Mouse (Mus musculus): ENCODE results near the gene Tcf7l2. TPM values are rescaled to one million over a fixed set of nuclear protein-coding genes. Genes with fewer than 3 reads are reported as not detected.

Gene Tcf7l2
- polyA plus RNA-seq, 1 experiment: 10.3 TPM

- Histone ChIP-seq H3K79me3 (ENCODE audit: low read depth) (no peaks in the 10 kb centered on the region), H3ac (ENCODE audit: control insufficient read depth, insufficient read length, low read depth) (no peak overlapping the region), H3K4me3 (ENCODE audit: insufficient read depth, poor library complexity, severe bottlenecking) (no peak overlapping the region), H3K79me2 (ENCODE audit: control insufficient read depth, insufficient read depth) (no peaks in the 10 kb centered on the region), H3K27me3 (ENCODE audit: control insufficient read depth, insufficient read depth, insufficient read length) (no peaks in the 10 kb centered on the region), H3K36me3 (ENCODE audit: control insufficient read depth, insufficient read depth) (no peaks in the 10 kb centered on the region)
- TF ChIP-seq CTCF (IDR thresholded peaks at IDR 0.05; ENCODE audit: control insufficient read depth, insufficient read depth, insufficient read length) (no peak), CEBPB (IDR thresholded peaks at IDR 0.05; ENCODE audit: low read depth) (no peak)
These were observed 22.5 kb upstream of the Tcf7l2 start for GRCm38 (mm10) chr19:55719083-55719482.

GRCm38 (mm10) chr19:55719524-55720408 is 21.9 kb upstream of the Tcf7l2 start:
- Histone ChIP-seq H3K4me3 (ENCODE audit: insufficient read depth, poor library complexity, severe bottlenecking) (no peak overlapping the region), H3K79me3 (ENCODE audit: low read depth) (no peaks in the 10 kb centered on the region), H3K36me3 (ENCODE audit: control insufficient read depth, insufficient read depth) (no peaks in the 10 kb centered on the region), H3ac (ENCODE audit: control insufficient read depth, insufficient read length, low read depth) (peak overlapping the region; percentile 41), H3K27me3 (ENCODE audit: control insufficient read depth, insufficient read depth, insufficient read length) (no peaks in the 10 kb centered on the region), H3K79me2 (ENCODE audit: control insufficient read depth, insufficient read depth) (no peaks in the 10 kb centered on the region)
- no peak for TF ChIP-seq USF1 (IDR thresholded peaks at IDR 0.05; ENCODE audit: low read depth)
- TF ChIP-seq MAX (IDR thresholded peaks at IDR 0.05): no peak
- TF ChIP-seq FOSL1 (IDR thresholded peaks at IDR 0.05; ENCODE audit: insufficient read depth, low read length, poor library complexity, severe bottlenecking): no peak
- TF ChIP-seq CTCF (IDR thresholded peaks at IDR 0.05; ENCODE audit: control insufficient read depth, insufficient read depth, insufficient read length): no peak
- no peak for TF ChIP-seq CEBPB (IDR thresholded peaks at IDR 0.05; ENCODE audit: low read depth)
- no peak for TF ChIP-seq MYOD1 (IDR thresholded peaks at IDR 0.05; ENCODE audit: control insufficient read depth, insufficient read length, low read depth)
- TF ChIP-seq MYOG (IDR thresholded peaks at IDR 0.05; ENCODE audit: control insufficient read depth, extremely low read depth, insufficient read length): no peak

GRCm38 (mm10) chr19:55720409-55721092 is 21.1 kb upstream of the Tcf7l2 start:
- TF ChIP-seq MYOD1 (IDR thresholded peaks at IDR 0.05; ENCODE audit: control insufficient read depth, insufficient read length, low read depth): peak; percentile 99
- peak; percentile 45 for TF ChIP-seq CEBPB (IDR thresholded peaks at IDR 0.05; ENCODE audit: low read depth)
- TF ChIP-seq MYOG (IDR thresholded peaks at IDR 0.05; ENCODE audit: control insufficient read depth, extremely low read depth, insufficient read length): no peak
- no peak for TF ChIP-seq FOSL1 (IDR thresholded peaks at IDR 0.05; ENCODE audit: insufficient read depth, low read length, poor library complexity, severe bottlenecking)
- no peak for TF ChIP-seq CTCF (IDR thresholded peaks at IDR 0.05; ENCODE audit: control insufficient read depth, insufficient read depth, insufficient read length)
- TF ChIP-seq MAX (IDR thresholded peaks at IDR 0.05): peak; percentile 49
- no peak for TF ChIP-seq USF1 (IDR thresholded peaks at IDR 0.05; ENCODE audit: low read depth)
- peak overlapping the region; percentile 25 for H3ac ChIP-seq (ENCODE audit: control insufficient read depth, insufficient read length, low read depth)
- no peaks in the 10 kb centered on the region for H3K27me3 ChIP-seq (ENCODE audit: control insufficient read depth, insufficient read depth, insufficient read length)
- H3K79me3 ChIP-seq (ENCODE audit: low read depth): no peaks in the 10 kb centered on the region
- no peaks in the 10 kb centered on the region for H3K36me3 ChIP-seq (ENCODE audit: control insufficient read depth, insufficient read depth)
- no peak overlapping the region for H3K4me3 ChIP-seq (ENCODE audit: insufficient read depth, poor library complexity, severe bottlenecking)
- H3K79me2 ChIP-seq (ENCODE audit: control insufficient read depth, insufficient read depth): no peaks in the 10 kb centered on the region

- Histone ChIP-seq H3K79me3 (ENCODE audit: low read depth) (no peaks in the 10 kb centered on the region), H3K27me3 (ENCODE audit: control insufficient read depth, insufficient read depth, insufficient read length) (no peaks in the 10 kb centered on the region), H3K4me3 (ENCODE audit: insufficient read depth, poor library complexity, severe bottlenecking) (no peak overlapping the region), H3K79me2 (ENCODE audit: control insufficient read depth, insufficient read depth) (no peaks in the 10 kb centered on the region), H3K36me3 (ENCODE audit: control insufficient read depth, insufficient read depth) (no peaks in the 10 kb centered on the region), H3ac (ENCODE audit: control insufficient read depth, insufficient read length, low read depth) (no peak overlapping the region)
- TF ChIP-seq CEBPB (IDR thresholded peaks at IDR 0.05; ENCODE audit: low read depth) (no peak), MYOG (IDR thresholded peaks at IDR 0.05; ENCODE audit: control insufficient read depth, extremely low read depth, insufficient read length) (no peak)
These were observed 19.2 kb upstream of the Tcf7l2 start for GRCm38 (mm10) chr19:55722376-55722775.

GRCm38 (mm10) chr19:55729376-55729775 is 12.2 kb upstream of the Tcf7l2 start:
- H3K79me2 ChIP-seq (ENCODE audit: control insufficient read depth, insufficient read depth): no peaks in the 10 kb centered on the region
- no peaks in the 10 kb centered on the region for H3K36me3 ChIP-seq (ENCODE audit: control insufficient read depth, insufficient read depth)
- no peak overlapping the region for H3K4me3 ChIP-seq (ENCODE audit: insufficient read depth, poor library complexity, severe bottlenecking)
- TF ChIP-seq CTCF (IDR thresholded peaks at IDR 0.05; ENCODE audit: control insufficient read depth, insufficient read depth, insufficient read length) (no peak), USF1 (IDR thresholded peaks at IDR 0.05; ENCODE audit: low read depth) (no peak), MAX (IDR thresholded peaks at IDR 0.05) (no peak), FOSL1 (IDR thresholded peaks at IDR 0.05; ENCODE audit: insufficient read depth, low read length, poor library complexity, severe bottlenecking) (no peak), MYOD1 (IDR thresholded peaks at IDR 0.05; ENCODE audit: control insufficient read depth, insufficient read length, low read depth) (no peak), MYOG (IDR thresholded peaks at IDR 0.05; ENCODE audit: control insufficient read depth, extremely low read depth, insufficient read length) (no peak), CEBPB (IDR thresholded peaks at IDR 0.05; ENCODE audit: low read depth) (no peak)
- no peaks in the 10 kb centered on the region for H3K27me3 ChIP-seq (ENCODE audit: control insufficient read depth, insufficient read depth, insufficient read length)
- no peaks in the 10 kb centered on the region for H3K79me3 ChIP-seq (ENCODE audit: low read depth)
- H3ac ChIP-seq (ENCODE audit: control insufficient read depth, insufficient read length, low read depth): no peak overlapping the region
